Mouse (Mus musculus) C2C12 (cell line): ENCODE measurements at regions not wholly inside any gene's neighbourhood (a gene's known extent, or its start where the extent isn't known, plus 50 kb on each side); places are given as distances from the start of the nearest gene placed in this dataset.

ENCODE experiments used
- H3K27me3 ChIP-seq: one replicate; pipeline ENCODE4 v1.6.1; 2011; ENCODE audit not compliant: control insufficient read depth, insufficient read depth, insufficient read length
- H3K36me3 ChIP-seq: one replicate; pipeline ENCODE4 v1.6.1; 2011; ENCODE audit not compliant: control insufficient read depth, insufficient read depth
- H3K4me3 ChIP-seq: one replicate; pipeline ENCODE4 v1.5.1; 2011; ENCODE audit warnings: mild to moderate bottlenecking, control low read depth; ENCODE audit not compliant: poor library complexity, insufficient read depth, severe bottlenecking
- H3K79me2 ChIP-seq: one replicate; pipeline ENCODE4 v1.6.1; 2011; ENCODE audit not compliant: control insufficient read depth, insufficient read depth
- H3K79me3 ChIP-seq: one replicate; pipeline ENCODE4 v1.6.1; 2011; ENCODE audit warnings: low read depth, control low read depth
- H3ac ChIP-seq: one replicate; pipeline ENCODE3; 2011; ENCODE audit warnings: low read depth; ENCODE audit not compliant: control insufficient read depth, insufficient read length
- CEBPB ChIP-seq: IDR thresholded peaks from one replicate; pipeline ENCODE4 v1.6.1; 2011; ENCODE audit warnings: low read depth, mild to moderate bottlenecking, control low read depth, moderate library complexity
- CTCF ChIP-seq: IDR thresholded peaks from one replicate; pipeline ENCODE4 v1.5.1; 2011; ENCODE audit not compliant: control insufficient read depth, insufficient read depth, insufficient read length
- FOSL1 ChIP-seq: IDR thresholded peaks from one replicate; pipeline ENCODE4 v1.8.0; 2011; ENCODE audit warnings: mild to moderate bottlenecking, low read length; ENCODE audit not compliant: poor library complexity, insufficient read depth, severe bottlenecking
- MAX ChIP-seq: IDR thresholded peaks from one replicate; pipeline ENCODE4 v1.6.1; 2011; ENCODE audit warnings: mild to moderate bottlenecking, control low read depth
- MYOD1 ChIP-seq: IDR thresholded peaks from one replicate; pipeline ENCODE4 v1.6.1; 2011; ENCODE audit warnings: low read depth; ENCODE audit not compliant: control insufficient read depth, insufficient read length
- MYOG ChIP-seq: IDR thresholded peaks from one replicate; pipeline ENCODE4 v1.6.1; 2011; ENCODE audit not compliant: control insufficient read depth, insufficient read length; ENCODE audit errors: extremely low read depth
- USF1 ChIP-seq: IDR thresholded peaks from one replicate; pipeline ENCODE4 v1.6.1; 2011; ENCODE audit warnings: low read depth, mild to moderate bottlenecking, control low read depth, moderate library complexity

GRCm38 (mm10) chr15:31087607-31088006 lies 136.5 kb upstream of the Dap start:
- Histone ChIP-seq H3K36me3 (no peaks in the 10 kb centered on the region), H3K79me3 (no peaks in the 10 kb centered on the region), H3K27me3 (no peaks in the 10 kb centered on the region), H3ac (no peak overlapping the region), H3K79me2 (no peaks in the 10 kb centered on the region), H3K4me3 (no peak overlapping the region)
- TF ChIP-seq MYOG: no peak
- no peak for TF ChIP-seq CEBPB
- no peak for TF ChIP-seq FOSL1
- no peak for TF ChIP-seq CTCF
- TF ChIP-seq MAX: no peak
- no peak for TF ChIP-seq USF1
- TF ChIP-seq MYOD1: no peak

- Histone ChIP-seq H3K79me3 (no peaks in the 10 kb centered on the region), H3K27me3 (no peaks in the 10 kb centered on the region), H3K4me3 (no peak overlapping the region), H3K36me3 (no peaks in the 10 kb centered on the region), H3K79me2 (no peaks in the 10 kb centered on the region), H3ac (no peak overlapping the region)
- peak; percentile 27 for TF ChIP-seq MAX
- peak; percentile 23 for TF ChIP-seq MYOD1
- TF ChIP-seq FOSL1: peak; percentile 80
- no peak for TF ChIP-seq CTCF
Observed at GRCm38 (mm10) chr15:31091916-31092570, 132.1 kb upstream of the Dap start.

- no peaks in the 10 kb centered on the region for H3K27me3 ChIP-seq
- no peak overlapping the region for H3K4me3 ChIP-seq
- H3K36me3 ChIP-seq: no peaks in the 10 kb centered on the region
- H3ac ChIP-seq: no peak overlapping the region
- no peaks in the 10 kb centered on the region for H3K79me2 ChIP-seq
- no peaks in the 10 kb centered on the region for H3K79me3 ChIP-seq
- TF ChIP-seq MYOD1 (no peak), CEBPB (no peak), CTCF (no peak), MYOG (no peak), FOSL1 (no peak), USF1 (no peak), MAX (no peak)
Observed at GRCm38 (mm10) chr15:31096206-31096605, 127.9 kb upstream of the Dap start.

GRCm38 (mm10) chr15:31097301-31097700 lies 126.8 kb upstream of the Dap start:
- H3K4me3 ChIP-seq: no peak overlapping the region
- no peaks in the 10 kb centered on the region for H3K79me3 ChIP-seq
- no peaks in the 10 kb centered on the region for H3K79me2 ChIP-seq
- H3K36me3 ChIP-seq: no peaks in the 10 kb centered on the region
- TF ChIP-seq MYOD1 (no peak), CEBPB (no peak), USF1 (no peak), MAX (no peak), FOSL1 (no peak), CTCF (no peak), MYOG (no peak)
- H3K27me3 ChIP-seq: no peaks in the 10 kb centered on the region
- no peak overlapping the region for H3ac ChIP-seq

GRCm38 (mm10) chr15:31104743-31105142 lies 119.4 kb upstream of the Dap start:
- no peaks in the 10 kb centered on the region for H3K36me3 ChIP-seq
- H3K27me3 ChIP-seq: no peaks in the 10 kb centered on the region
- no peak for TF ChIP-seq CTCF
- no peak for TF ChIP-seq CEBPB
- TF ChIP-seq FOSL1: no peak
- TF ChIP-seq USF1: no peak
- no peak overlapping the region for H3ac ChIP-seq
- H3K4me3 ChIP-seq: no peak overlapping the region
- no peaks in the 10 kb centered on the region for H3K79me2 ChIP-seq
- H3K79me3 ChIP-seq: no peaks in the 10 kb centered on the region

- no peak overlapping the region for H3ac ChIP-seq
- H3K36me3 ChIP-seq: no peaks in the 10 kb centered on the region
- H3K79me2 ChIP-seq: no peaks in the 10 kb centered on the region
- no peak overlapping the region for H3K4me3 ChIP-seq
- no peaks in the 10 kb centered on the region for H3K79me3 ChIP-seq
- H3K27me3 ChIP-seq: no peaks in the 10 kb centered on the region
- TF ChIP-seq MYOD1 (no peak), MYOG (no peak), CTCF (no peak), USF1 (no peak), CEBPB (no peak), MAX (no peak), FOSL1 (no peak)
Observed at GRCm38 (mm10) chr15:31106907-31107306, 117.2 kb upstream of the Dap start.
